Mouse (Mus musculus) bone marrow macrophage, adult 2 months (primary cell): ENCODE results near the gene Pmvk.

Experiments used
- CTCF ChIP-seq: IDR thresholded peaks from 2 replicates; pipeline ENCODE4 v1.5.1; 2012; ENCODE audit warnings: low read depth, mild to moderate bottlenecking, low read length, moderate library complexity
- POLR2A ChIP-seq: IDR thresholded peaks from 2 replicates; pipeline ENCODE4 v1.6.1; 2012; ENCODE audit warnings: mild to moderate bottlenecking, low read depth, low read length, borderline replicate concordance

DNA sequence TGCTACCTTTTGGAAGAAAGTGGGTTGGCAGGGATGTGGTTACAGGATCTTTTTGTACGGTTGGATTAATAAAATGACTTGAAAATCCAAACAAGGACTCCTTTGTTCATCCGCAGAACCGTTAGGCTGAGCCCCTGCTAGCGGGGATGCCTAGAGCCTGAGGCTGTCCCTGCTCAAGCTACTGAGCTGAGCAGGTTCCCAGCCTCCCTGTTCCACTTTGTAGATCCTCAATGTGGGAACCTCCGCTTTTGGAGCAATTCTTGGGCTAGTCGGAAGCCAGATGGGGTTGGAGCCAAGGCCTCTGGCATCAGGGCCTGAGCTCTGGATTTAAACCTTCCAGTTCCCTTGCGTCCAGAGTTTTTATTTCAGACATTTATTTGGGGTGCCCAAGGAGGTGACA lies 19.3 kb upstream of the Pmvk start:
- TF ChIP-seq CTCF (no peak), POLR2A (no peak)
